Mouse (Mus musculus): ENCODE data around the gene Olfr603.

- TF ChIP-seq CTCF (IDR thresholded peaks at IDR 0.05; ENCODE audit: borderline replicate concordance, extremely low read depth, insufficient read depth, insufficient read length), result no peak
- TF ChIP-seq POLR2A (IDR thresholded peaks at IDR 0.05; ENCODE audit: borderline replicate concordance, extremely low read depth, insufficient read depth, insufficient read length, poor library complexity, severe bottlenecking), result no peak
Observed at GRCm38 (mm10) chr7:103362555-103362954, 23.4 kb downstream of the Olfr603 start, which contains the start of gene Olfr601.

All from brain, embryonic 14.5 days (tissue).